Mouse (Mus musculus): Measurements from ENCODE around the gene Bloc1s3.

The Bloc1s3 gene

GRCm38 (mm10) chr7:19477624-19478384 is 30.4 kb downstream of the Bloc1s3 start:
- in situ Hi-C loops (cut with MboI, MseI) = no loop called here

DNA sequence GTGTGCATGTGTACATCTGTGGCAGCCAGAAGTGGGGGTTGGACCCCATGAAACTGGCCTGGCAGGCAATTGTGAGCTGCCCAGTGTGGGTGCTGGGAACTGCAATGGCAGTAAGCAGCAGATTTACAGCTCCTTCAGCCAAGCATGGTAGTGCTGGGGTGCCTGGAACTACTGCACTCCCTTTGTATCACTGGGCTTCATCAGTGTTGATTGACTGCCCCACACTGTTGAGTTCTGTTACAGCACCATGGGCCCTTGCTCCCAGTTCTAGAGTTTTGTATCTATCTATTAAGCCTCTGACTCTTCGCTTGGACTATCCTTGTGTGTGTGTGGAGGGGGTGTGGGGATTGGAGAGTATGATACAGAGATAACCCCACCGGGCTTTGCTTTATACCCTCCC is 31.1 kb downstream of the Bloc1s3 start:
- in situ Hi-C loops (cut with MboI, MseI) = no loop called here

- in situ Hi-C loops (cut with MboI, MseI) = no loop called here
Measured at GRCm38 (mm10) chr7:19473875-19474443, 34.2 kb downstream of the Bloc1s3 start.

DNA sequence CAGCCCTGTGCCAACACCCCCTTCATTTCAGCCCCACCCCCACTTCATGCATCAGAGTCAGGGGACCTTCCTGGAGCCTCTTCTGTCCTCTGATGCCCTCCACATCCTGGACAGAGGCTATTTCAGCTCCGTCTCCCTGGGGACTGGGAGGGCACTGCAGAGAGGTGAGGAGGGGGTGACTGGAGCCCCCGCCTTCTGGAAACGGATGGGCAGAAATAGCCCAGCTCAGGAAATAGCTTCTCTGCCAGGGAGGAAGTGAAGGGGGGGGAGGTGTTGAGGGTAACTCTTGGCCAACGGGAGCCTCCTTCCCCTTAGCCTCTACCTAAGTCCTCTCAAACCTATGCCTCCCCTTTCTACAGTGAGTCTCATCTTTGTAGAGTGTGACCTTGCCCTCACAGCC is 35.8 kb downstream of the Bloc1s3 start:
- in situ Hi-C loops (cut with MboI, MseI) = no loop called here

- in situ Hi-C loops (cut with MboI, MseI) = no loop called here
Measured at GRCm38 (mm10) chr7:19470308-19470707, 37.9 kb downstream of the Bloc1s3 start.

GRCm38 (mm10) chr7:19469404-19469803 is 38.8 kb downstream of the Bloc1s3 start:
- in situ Hi-C loops (cut with MboI, MseI) = no loop called here

- in situ Hi-C loops (cut with MboI, MseI) = no loop called here
Measured at GRCm38 (mm10) chr7:19468279-19468678, 39.9 kb downstream of the Bloc1s3 start.

DNA sequence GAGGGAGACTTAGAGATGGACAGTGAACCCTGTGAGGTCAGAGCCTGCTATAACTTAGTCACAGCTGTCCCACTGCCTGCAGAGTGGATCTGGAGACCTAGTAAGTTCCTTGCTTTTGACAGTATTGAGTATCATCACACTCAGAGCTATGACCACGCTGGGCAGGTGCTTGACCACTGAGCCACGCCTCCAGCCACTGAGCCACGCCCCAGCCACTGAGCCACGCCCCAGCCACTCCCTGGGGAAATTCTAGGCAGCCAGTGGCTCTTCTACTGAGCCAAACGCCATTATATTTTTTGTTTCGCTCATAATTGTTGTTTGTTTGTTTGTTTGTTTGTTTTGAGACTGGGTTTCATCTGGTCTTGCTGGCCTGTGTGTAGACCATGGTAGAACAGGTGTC is 40.5 kb downstream of the Bloc1s3 start:
- in situ Hi-C loops (cut with MboI, MseI) = no loop called here

- in situ Hi-C loops (cut with MboI, MseI) = no loop called here
Measured at GRCm38 (mm10) chr7:19466602-19467145, 41.5 kb downstream of the Bloc1s3 start.

DNA sequence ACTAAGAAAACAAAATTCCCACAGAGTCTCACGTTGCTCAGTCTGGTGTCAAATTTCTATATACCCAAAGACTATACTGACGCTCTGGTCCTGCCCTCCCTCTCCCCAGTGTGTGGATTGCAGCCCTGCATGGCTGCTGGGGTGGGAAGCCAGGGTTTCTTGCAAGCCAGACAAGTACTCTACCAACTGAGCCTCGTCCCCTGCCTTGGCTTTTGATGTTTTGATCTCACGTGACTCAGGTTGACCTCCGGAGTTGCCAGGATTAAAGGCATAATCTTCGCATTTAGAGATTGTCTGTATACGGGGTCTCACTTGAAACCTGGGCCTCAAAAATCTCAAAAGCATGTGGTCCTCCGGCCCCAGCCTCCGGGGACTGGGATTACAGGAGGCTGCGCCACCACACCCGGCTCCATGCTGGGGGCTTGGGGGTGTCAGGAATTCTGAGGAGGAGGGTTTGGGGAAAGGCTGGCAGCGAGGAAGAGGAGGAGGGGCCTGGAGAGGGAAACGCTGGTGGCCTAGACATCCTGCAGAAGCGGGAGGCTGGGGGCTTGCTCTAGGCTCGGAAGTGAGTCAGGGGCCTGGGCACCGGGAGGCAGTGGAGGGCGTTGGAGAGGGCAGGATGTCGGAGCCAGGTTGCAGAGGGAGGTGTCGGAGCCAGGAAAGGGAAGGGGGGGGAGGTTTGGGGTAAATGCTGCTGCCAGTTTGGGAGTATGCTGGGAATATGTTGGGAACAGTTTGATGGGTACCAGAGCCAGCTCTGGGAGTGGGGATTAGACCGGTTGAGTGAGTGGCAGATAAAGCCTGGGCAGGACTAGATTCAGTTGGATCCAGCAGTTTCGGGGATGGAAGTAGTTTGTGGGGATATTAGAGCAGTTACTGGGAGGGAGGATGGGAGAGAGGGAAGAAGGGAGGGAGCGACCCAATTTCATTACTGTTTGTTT is 43.5 kb downstream of the Bloc1s3 start:
- in situ Hi-C loops (cut with MboI, MseI) = no loop called here

GRCm38 (mm10) chr7:19462884-19463381 is 45.2 kb downstream of the Bloc1s3 start, which contains the start of gene Exoc3l2:
Gene Exoc3l2 (plus strand): TSS chr7:19463331.
- in situ Hi-C loops (cut with MboI, MseI) = no loop called here

DNA sequence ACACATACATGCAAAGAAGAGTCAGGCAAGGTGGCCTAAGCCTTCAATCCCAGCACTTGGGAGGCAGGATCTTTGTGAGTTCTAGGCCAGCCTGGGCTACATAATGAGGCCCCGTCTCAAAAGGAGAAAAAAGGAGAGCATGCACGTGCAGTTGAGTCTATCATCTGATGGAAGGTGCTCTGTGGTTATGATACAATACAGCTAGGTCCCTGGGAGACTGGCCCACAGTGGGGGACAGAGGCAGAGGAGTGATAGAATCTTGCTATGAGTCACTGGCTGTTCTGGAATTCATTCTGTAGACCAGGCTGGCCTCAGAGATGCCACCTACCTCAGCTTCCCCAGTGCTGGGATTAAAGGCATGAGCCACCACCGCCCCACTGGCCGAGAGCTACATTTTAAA is 45.7 kb downstream of the Bloc1s3 start:
- in situ Hi-C loops (cut with MboI, MseI) = no loop called here

DNA sequence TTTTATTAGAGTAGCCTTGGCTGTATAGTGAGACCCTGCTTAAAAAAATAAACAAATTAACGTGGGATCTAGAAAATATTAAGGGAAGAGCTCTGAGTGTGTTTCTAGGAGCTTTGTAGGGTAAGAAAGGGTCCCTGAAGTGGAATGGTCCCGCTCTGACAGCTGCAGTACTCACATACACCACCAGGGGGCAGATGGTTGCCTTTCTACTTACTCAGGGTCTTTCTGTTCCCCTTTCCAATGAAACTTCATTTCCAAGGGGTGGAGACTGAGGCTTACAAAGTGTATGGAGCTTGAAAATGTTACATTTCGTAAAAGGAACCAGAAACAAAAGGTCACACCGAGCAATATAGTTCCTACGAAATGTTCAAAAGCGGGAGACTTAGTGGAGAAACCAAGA is 46.7 kb downstream of the Bloc1s3 start:
- in situ Hi-C loops (cut with MboI, MseI) = no loop called here

DNA sequence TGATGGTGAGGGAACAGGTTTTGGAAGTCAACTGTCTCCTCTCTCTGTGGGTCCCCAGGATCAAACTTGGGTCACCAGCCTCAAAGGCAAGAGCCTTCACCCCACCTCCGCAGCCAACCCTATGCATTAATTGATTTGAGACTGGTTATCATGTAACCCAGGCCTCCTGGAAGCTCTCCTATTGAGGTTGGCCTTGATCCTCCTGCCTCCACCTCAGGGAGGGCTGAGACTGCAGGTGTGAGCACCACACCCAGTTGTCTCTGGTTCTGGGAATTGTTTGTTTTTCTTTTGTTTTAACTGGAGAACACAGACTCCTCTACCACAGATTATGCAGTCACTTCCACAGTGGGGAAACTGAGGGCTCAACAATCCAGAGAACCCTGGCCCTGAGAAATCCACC is 47.7 kb downstream of the Bloc1s3 start:
- in situ Hi-C loops (cut with MboI, MseI) = no loop called here

DNA sequence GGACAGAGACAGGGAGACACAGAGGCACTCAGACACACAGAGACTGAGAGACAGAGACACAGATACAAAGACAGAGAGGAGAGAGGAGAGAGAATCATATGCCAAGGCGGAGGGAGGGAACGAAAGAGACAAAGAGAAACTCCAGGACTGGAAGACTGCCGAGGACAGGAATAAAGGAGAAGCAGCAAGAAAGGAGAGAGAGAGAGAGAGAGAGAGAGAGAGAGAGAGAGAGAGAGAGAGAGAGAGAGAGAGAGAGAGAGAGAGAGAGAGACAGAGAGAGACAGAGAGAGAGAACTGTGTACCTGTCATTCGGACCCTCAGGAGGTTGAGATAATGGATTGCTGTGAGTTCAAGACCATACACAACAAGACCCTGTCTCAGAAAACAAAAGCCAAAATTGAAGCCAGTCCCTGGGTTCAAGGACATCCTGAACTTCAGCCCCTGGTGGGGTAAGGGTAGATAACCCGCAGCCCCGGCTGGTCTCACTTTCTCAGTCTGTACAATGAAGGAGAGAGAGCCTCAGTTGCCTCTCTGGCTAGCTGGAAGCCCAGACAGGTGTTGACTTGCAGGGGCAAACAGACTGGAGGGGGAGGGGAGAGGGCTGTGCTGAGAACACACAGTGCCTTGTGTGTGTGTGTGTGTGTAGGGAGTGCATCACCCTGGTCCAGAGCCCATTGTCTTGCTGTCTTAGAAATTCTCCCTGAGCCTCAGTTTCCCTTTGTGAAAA is 48.9 kb downstream of the Bloc1s3 start:
- in situ Hi-C loops (cut with MboI, MseI) = no loop called here

- in situ Hi-C loops (cut with MboI, MseI) = no loop called here
Measured at GRCm38 (mm10) chr7:19458591-19459111, 49.5 kb downstream of the Bloc1s3 start, which contains the start of gene Mark4. Gene Mark4 (minus strand): TSS chr7:19458821.

DNA sequence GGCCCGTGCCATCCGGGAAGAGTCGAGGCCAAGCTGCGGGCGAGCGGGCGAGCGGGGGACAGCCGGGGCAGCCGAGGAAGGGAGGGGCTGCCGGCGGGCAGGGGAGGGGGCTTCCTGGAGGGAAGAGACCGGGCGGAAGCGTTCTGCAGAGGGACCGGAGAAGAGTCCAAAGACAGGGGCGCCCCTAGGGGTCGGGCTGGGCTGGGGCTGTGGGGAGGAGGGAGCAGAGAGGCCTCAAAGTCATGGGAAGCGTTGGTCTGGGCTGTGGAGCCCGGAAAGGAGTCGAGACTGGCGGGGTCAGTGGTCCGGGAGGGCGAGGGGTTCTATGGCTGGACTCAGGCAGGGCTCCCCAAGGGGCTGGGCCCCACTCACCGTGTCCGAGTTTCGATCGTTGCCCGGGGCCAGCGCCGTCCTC is 50.1 kb downstream of the Bloc1s3 start:
- in situ Hi-C loops (cut with MboI, MseI) = no loop called here

GRCm38 (mm10) chr7:19457414-19458071 is 50.6 kb downstream of the Bloc1s3 start:
- in situ Hi-C loops (cut with MboI, MseI) = no loop called here

- in situ Hi-C loops (cut with MboI, MseI) = no loop called here
Measured at GRCm38 (mm10) chr7:19456628-19457027, 51.5 kb downstream of the Bloc1s3 start.

DNA sequence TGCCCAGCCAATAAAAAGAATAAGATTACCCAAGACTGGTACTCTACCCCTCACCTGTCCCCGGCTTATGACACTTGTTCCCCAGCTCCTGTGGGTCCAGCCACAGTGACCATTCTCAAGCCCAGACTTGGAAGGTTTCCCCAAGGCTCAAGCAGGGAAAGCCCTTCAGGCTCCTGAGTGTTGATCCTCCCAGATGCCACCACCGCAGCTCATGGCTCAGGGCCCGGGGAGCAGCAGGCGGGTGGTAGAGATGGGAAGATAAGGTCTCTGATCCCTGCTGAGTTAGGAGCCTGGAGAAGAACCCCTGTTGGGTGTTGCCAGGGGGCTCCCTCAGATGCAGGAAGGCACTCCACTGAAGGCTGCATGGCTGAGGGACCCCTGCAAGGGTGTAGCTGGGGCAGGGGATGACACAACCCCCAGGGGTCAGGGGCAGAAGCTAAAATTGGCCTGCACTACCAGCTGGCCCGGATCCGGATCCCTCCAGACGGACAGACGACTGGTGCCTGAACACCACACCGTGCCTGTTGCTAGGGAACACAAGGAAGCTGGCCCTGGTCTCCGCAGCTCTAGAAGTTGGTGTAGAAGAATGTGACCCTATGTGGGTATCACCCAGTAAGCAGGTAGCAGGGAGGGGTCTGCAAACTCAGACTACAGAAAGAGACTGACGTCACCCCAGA is 52.2 kb downstream of the Bloc1s3 start:
- in situ Hi-C loops (cut with MboI, MseI) = no loop called here
